Mouse (Mus musculus) liver, embryonic 13.5 days (tissue): ENCODE results near the gene Plekhj1. TPM values are rescaled to one million over a fixed set of nuclear protein-coding genes. Genes with fewer than 3 reads are reported as not detected.

ENCODE experiments used
- ATAC-seq: fragments of 200-750 bp; cut with Nextera tagmentation; 2 replicates; pipeline ENCODE4 v1.8.0; 2017; ENCODE audit warnings: low read depth, mild to moderate bottlenecking, moderate number of reproducible peaks, moderate library complexity
- DNase-seq: peaks from one replicate; pipeline ENCODE4 v3.0.0; 2022
- H3K27ac ChIP-seq: fragments of 300-500 bp; sonication (generic); 2 replicates; pipeline ENCODE4 v1.5.1; 2015; ENCODE audit warnings: moderate library complexity, mild to moderate bottlenecking, inconsistent platforms
- H3K27me3 ChIP-seq: fragments of 300-500 bp; sonication (generic); 2 replicates; pipeline ENCODE4 v1.6.1; 2015; ENCODE audit warnings: mild to moderate bottlenecking, inconsistent platforms
- H3K36me3 ChIP-seq: fragments of 300-500 bp; sonication (generic); 2 replicates; pipeline ENCODE4 v1.6.1; 2015; ENCODE audit warnings: mild to moderate bottlenecking, inconsistent platforms
- H3K4me1 ChIP-seq: fragments of 300-500 bp; sonication (generic); replicated peaks from 2 replicates; pipeline ENCODE4 v1.6.1; 2015; ENCODE audit warnings: inconsistent platforms
- H3K4me2 ChIP-seq: fragments of 300-500 bp; sonication (generic); 2 replicates; pipeline ENCODE4 v1.6.1; 2015; ENCODE audit warnings: inconsistent platforms, mild to moderate bottlenecking, moderate library complexity
- H3K4me3 ChIP-seq: fragments of 300-500 bp; sonication (generic); replicated peaks from 2 replicates; pipeline ENCODE4 v1.5.1; 2015; ENCODE audit warnings: mild to moderate bottlenecking, inconsistent platforms
- H3K9ac ChIP-seq: fragments of 300-500 bp; sonication (generic); 2 replicates; pipeline ENCODE4 v1.6.1; 2015; ENCODE audit warnings: mild to moderate bottlenecking, inconsistent platforms
- H3K9me3 ChIP-seq: fragments of 300-500 bp; sonication (generic); replicated peaks from 2 replicates; pipeline ENCODE4 v1.6.1; 2016; ENCODE audit warnings: inconsistent platforms
- WGBS: fragments of 180-500 bp; shearing (Covaris S2); methylation state at CpG from one replicate; pipeline ENCODE4 v1.1.7; 2015; ENCODE audit not compliant: insufficient replicate concordance; 5-methylcytosine and 5-hydroxymethylcytosine counted together
- microRNA counts: library from miRNA; unstranded; fragments of <30 nt; microRNA quantifications from one replicate; lab custom pipeline; 2016
- microRNA-seq: library from miRNA; unstranded; fragments of <30 nt; microRNA quantifications from one replicate; pipeline ENCODE4, GENCODE M21; 2016
- polyA plus RNA-seq: library from polyadenylated mRNA; unstranded; fragments of >200 nt; fragmentation: Nextera tagmentation; extraction: Ambion mirVana; gene quantifications from 2 replicates; pipeline ENCODE4 v1.2.1, GENCODE M21; 2015

Gene Plekhj1
- polyA plus RNA-seq, 1 experiment from 2014 or later: 105 TPM

GRCm38 (mm10) chr10:80755291-80756015, 43.0 kb downstream of the Plekhj1 start:
- DNase-seq (no peak), ATAC-seq (peak; percentile 62; the same call in 1 of the 2 replicates)
- H3K4me1 ChIP-seq: peaks cover 83% of the 10 kb centered on the region
- H3K9ac ChIP-seq: peak overlapping the region; percentile 95
- H3K4me2 ChIP-seq: peak overlapping the region; percentile 96
- no peaks in the 10 kb centered on the region for H3K9me3 ChIP-seq
- peaks cover 3% of the 10 kb centered on the region; the same call in 1 of the 2 replicates for H3K36me3 ChIP-seq
- H3K4me3 ChIP-seq: peak overlapping the region; percentile 95
- under 1% methylated on average over 75 of the region's 75 CpGs for WGBS
- H3K27me3 ChIP-seq: no peaks in the 10 kb centered on the region
- H3K27ac ChIP-seq: peak overlapping the region; percentile 84

DNA sequence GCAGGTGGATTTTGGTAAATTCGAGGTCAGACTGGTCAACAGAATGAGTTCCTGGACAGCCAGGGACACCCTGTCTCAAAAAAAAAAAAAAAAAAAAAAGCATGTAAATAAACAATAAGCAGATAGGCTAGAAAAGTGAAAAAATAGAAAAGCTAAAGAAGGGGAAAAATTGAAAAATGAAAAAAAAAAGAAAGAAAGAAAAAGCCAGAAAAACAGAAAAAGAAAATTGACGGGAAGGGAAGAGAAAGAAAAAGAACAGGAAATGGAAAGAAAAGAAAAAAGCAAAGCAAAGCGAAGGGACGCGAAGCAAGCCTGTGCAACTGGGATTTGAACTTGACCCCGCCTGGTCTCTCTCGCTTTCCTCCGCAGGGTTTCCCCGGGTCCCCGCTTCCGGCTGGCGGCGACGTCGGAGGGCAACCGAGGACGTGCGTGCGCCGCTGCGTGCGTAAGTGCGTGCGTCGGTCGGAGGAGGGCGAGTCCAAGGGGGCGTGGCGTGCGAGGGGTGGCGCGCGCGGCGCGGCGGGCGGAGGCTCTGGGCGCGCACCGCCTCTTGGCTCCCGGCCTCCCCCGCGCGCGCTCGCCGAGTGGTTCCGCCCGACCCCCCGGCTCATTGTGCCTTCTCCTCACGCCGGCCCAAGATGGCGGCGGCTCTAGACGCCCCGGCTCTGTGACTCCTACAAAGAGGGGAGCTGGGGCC, 43.7 kb downstream of the Plekhj1 start, which contains the start of gene Dot1l:
Gene Dot1l (plus strand): TSS at position 613 of the 697 bp plus-strand sequence.
- Histone ChIP-seq H3K4me1 (peaks cover 76% of the 10 kb centered on the region), H3K4me2 (peak within 1 kb of the TSS; percentile 96), H3K27ac (peak within 1 kb of the TSS; percentile 84), H3K27me3 (no peaks in the 10 kb centered on the region), H3K9ac (peak within 1 kb of the TSS; percentile 95), H3K36me3 (peaks cover 3% of the 10 kb centered on the region; the same call in 1 of the 2 replicates), H3K9me3 (no peaks in the 10 kb centered on the region), H3K4me3 (peak within 1 kb of the TSS; percentile 95)
- DNase-seq (peak; percentile 98), ATAC-seq (peak; percentile 90)
- under 1% methylated on average over 50 of the region's 57 CpGs for WGBS

- peak overlapping the region; percentile 68 for H3K27ac ChIP-seq
- peak; percentile 71 for ATAC-seq
- WGBS: 3% methylated on average over 6 of the region's 6 CpGs
These were observed 46.3 kb downstream of the Plekhj1 start for GRCm38 (mm10) chr10:80752079-80752625.

GRCm38 (mm10) chr10:80751188-80751832, 47.1 kb downstream of the Plekhj1 start:
- H3K27ac ChIP-seq: peak overlapping the region; percentile 68
- peaks cover 45% of the 10 kb centered on the region for H3K4me1 ChIP-seq
- DNase-seq (peak; percentile 38), ATAC-seq (no peak)
- H3K9ac ChIP-seq: peak overlapping the region; percentile 60
- 3% methylated on average over 16 of the region's 16 CpGs for WGBS
- no peaks in the 10 kb centered on the region for H3K36me3 ChIP-seq
- H3K4me2 ChIP-seq: peak overlapping the region; percentile 80
- H3K27me3 ChIP-seq: no peaks in the 10 kb centered on the region
- H3K4me3 ChIP-seq: peak overlapping the region; percentile 48
- H3K9me3 ChIP-seq: no peaks in the 10 kb centered on the region

More at GRCm38 (mm10) chr10:80752079-80752625, 46.3 kb downstream of the Plekhj1 start:
- no peaks in the 10 kb centered on the region for H3K27me3 ChIP-seq
- peak overlapping the region; percentile 80 for H3K4me2 ChIP-seq
- H3K4me1 ChIP-seq: peaks cover 53% of the 10 kb centered on the region
- no peaks in the 10 kb centered on the region for H3K36me3 ChIP-seq
- no peaks in the 10 kb centered on the region for H3K9me3 ChIP-seq
- DNase-seq: peak; percentile 70
- H3K4me3 ChIP-seq: peak overlapping the region; percentile 48
- peak overlapping the region; percentile 60 for H3K9ac ChIP-seq

GRCm38 (mm10) chr10:80748609-80749008, 49.8 kb downstream of the Plekhj1 start:
- ATAC-seq (no peak), DNase-seq (peak; percentile 38)
- Histone ChIP-seq H3K27ac (no peak overlapping the region), H3K4me2 (no peak overlapping the region), H3K9ac (no peak overlapping the region), H3K9me3 (no peaks in the 10 kb centered on the region), H3K27me3 (no peaks in the 10 kb centered on the region), H3K4me1 (peaks cover 42% of the 10 kb centered on the region), H3K4me3 (no peak overlapping the region), H3K36me3 (no peaks in the 10 kb centered on the region)
- WGBS: 6% methylated on average over 6 of the region's 6 CpGs

GRCm38 (mm10) chr10:80747410-80747809, 51.0 kb downstream of the Plekhj1 start:
- Histone ChIP-seq H3K4me2 (no peak overlapping the region), H3K36me3 (no peaks in the 10 kb centered on the region), H3K27me3 (no peaks in the 10 kb centered on the region), H3K9ac (no peak overlapping the region), H3K9me3 (no peaks in the 10 kb centered on the region), H3K4me3 (no peak overlapping the region), H3K4me1 (peaks cover 43% of the 10 kb centered on the region), H3K27ac (no peak overlapping the region)
- ATAC-seq: no peak
- peak; percentile 67 for DNase-seq
- WGBS: 7% methylated on average over 3 of the region's 3 CpGs

MicroRNAs encoded within 50 kb of the gene (microRNA counts, 519-probe panel; counts per million panel counts)
- 114 counts per million for microRNA mmu-miR-1982 (lab: Ali Mortazavi, UCI)

Small RNA genes within 50 kb of the gene (microRNA-seq; reads per million reads assigned to microRNA genes)
- gene Mir1982: 1.5 reads per million

Other genes starting within 250 kb of the Plekhj1 start
- gene Rexo1, start 237.1 kb downstream of the Plekhj1 start, polyA plus RNA-seq: 13.4 and 13.8 TPM in 2 replicates
- gene Klf16, start 221.3 kb downstream of the Plekhj1 start, polyA plus RNA-seq: 13.4 and 14.1 TPM in 2 replicates
- gene Abhd17a, start 208.3 kb downstream of the Plekhj1 start, polyA plus RNA-seq: 45.1 and 51.7 TPM in 2 replicates
- 52.0 and 54.6 TPM in 2 replicates for gene Scamp4, start 195.8 kb downstream of the Plekhj1 start, polyA plus RNA-seq
- gene Adat3, start 195.7 kb downstream of the Plekhj1 start, polyA plus RNA-seq: 5.7 and 6.3 TPM in 2 replicates
- gene Gm49322, start 192.6 kb downstream of the Plekhj1 start, polyA plus RNA-seq: 1.4 and 1.5 TPM in 2 replicates
- gene Csnk1g2, start 175.8 kb downstream of the Plekhj1 start, polyA plus RNA-seq: 46.0 and 51.1 TPM in 2 replicates
- gene Btbd2, start 141.6 kb downstream of the Plekhj1 start, polyA plus RNA-seq: 11.5 and 12.7 TPM in 2 replicates
- 71.4 and 73.8 TPM in 2 replicates for gene Mknk2, start 120.5 kb downstream of the Plekhj1 start, polyA plus RNA-seq
- gene Mob3a, start 96.6 kb downstream of the Plekhj1 start, polyA plus RNA-seq: 31.6 and 38.5 TPM in 2 replicates
- 6.1 and 7.5 TPM in 2 replicates for gene Izumo4, start 96.4 kb downstream of the Plekhj1 start, polyA plus RNA-seq
- gene Ap3d1, start 56.4 kb downstream of the Plekhj1 start, polyA plus RNA-seq: 24.9 and 25.6 TPM in 2 replicates
- 7.4 and 7.8 TPM in 2 replicates for gene Dot1l, start 43.4 kb downstream of the Plekhj1 start, polyA plus RNA-seq
- 35.7 and 48.5 TPM in 2 replicates for gene Sf3a2, start 428 bp downstream of the Plekhj1 start, polyA plus RNA-seq
- not detected in 2 replicates for gene Amh, start 6.6 kb upstream of the Plekhj1 start, polyA plus RNA-seq
- gene Jsrp1, start 14.9 kb upstream of the Plekhj1 start, polyA plus RNA-seq: 0.20 and 0.38 TPM in 2 replicates
- 1,324 and 1,529 TPM in 2 replicates for gene Oaz1, start 28.0 kb upstream of the Plekhj1 start, polyA plus RNA-seq
- gene Lingo3, start 45.4 kb upstream of the Plekhj1 start, polyA plus RNA-seq: not detected in 2 replicates
- 192 and 208 TPM in 2 replicates for gene Lsm7, start 56.6 kb upstream of the Plekhj1 start, polyA plus RNA-seq
- gene Sppl2b, start 56.6 kb upstream of the Plekhj1 start, polyA plus RNA-seq: 56.8 and 58.9 TPM in 2 replicates
- gene Tmprss9, start 73.2 kb upstream of the Plekhj1 start, polyA plus RNA-seq: 0.05 TPM in 1 of 2 replicates, not detected in the other
- 249 and 266 TPM in 2 replicates for gene Timm13, start 102.3 kb upstream of the Plekhj1 start, polyA plus RNA-seq
- 14.0 and 15.4 TPM in 2 replicates for gene Lmnb2, start 119.6 kb upstream of the Plekhj1 start, polyA plus RNA-seq
- gene Gadd45b, start 131.4 kb upstream of the Plekhj1 start, polyA plus RNA-seq: 1.6 and 1.8 TPM in 2 replicates
- gene Gng7, start 216.3 kb upstream of the Plekhj1 start, polyA plus RNA-seq: 0.44 and 0.46 TPM in 2 replicates
- gene Diras1, start 227.0 kb upstream of the Plekhj1 start, polyA plus RNA-seq: 0.06 TPM in 1 of 2 replicates, not detected in the other
- gene Slc39a3, start 238.8 kb upstream of the Plekhj1 start, polyA plus RNA-seq: 5.7 and 5.8 TPM in 2 replicates